Mouse (Mus musculus): ENCODE measurements around the gene Tango6. TPM values are rescaled to one million over a fixed set of nuclear protein-coding genes. Genes with fewer than 3 reads are reported as not detected.

Gene Tango6
- total RNA-seq, 2 experiments from 2014 or later: 5.7 to 7.1 TPM

GRCm38 (mm10) chr8:106699588-106699987, 16.7 kb downstream of the Tango6 start:
- peak; percentile 25 to 79 for DNase-seq (ENCODE audit: extremely low spot score in 1 of 2, low spot score in 1 of 2)

- DNase-seq (ENCODE audit: extremely low spot score in 1 of 2, low spot score in 1 of 2): no peak
These were observed 17.3 kb downstream of the Tango6 start for GRCm38 (mm10) chr8:106700131-106700530.

- no peak for DNase-seq (ENCODE audit: extremely low spot score in 1 of 2, low spot score in 1 of 2)
These were observed 18.5 kb downstream of the Tango6 start for GRCm38 (mm10) chr8:106701360-106701759.

- no peak for DNase-seq (ENCODE audit: extremely low spot score in 1 of 2, low spot score in 1 of 2)
These were observed 21.5 kb downstream of the Tango6 start for GRCm38 (mm10) chr8:106704199-106704900.

- no peak for DNase-seq (ENCODE audit: extremely low spot score in 1 of 2, low spot score in 1 of 2)
These were observed 22.0 kb downstream of the Tango6 start for GRCm38 (mm10) chr8:106704901-106705321.

GRCm38 (mm10) chr8:106706194-106706593, 23.3 kb downstream of the Tango6 start:
- no peak for DNase-seq (ENCODE audit: extremely low spot score in 1 of 2, low spot score in 1 of 2)

GRCm38 (mm10) chr8:106710002-106710401, 27.1 kb downstream of the Tango6 start:
- DNase-seq (ENCODE audit: extremely low spot score in 1 of 2, low spot score in 1 of 2): no peak

GRCm38 (mm10) chr8:106712487-106712886, 29.6 kb downstream of the Tango6 start:
- no peak for DNase-seq (ENCODE audit: extremely low spot score in 1 of 2, low spot score in 1 of 2)

GRCm38 (mm10) chr8:106714297-106714696, 31.4 kb downstream of the Tango6 start:
- DNase-seq (ENCODE audit: extremely low spot score in 1 of 2, low spot score in 1 of 2): no peak

GRCm38 (mm10) chr8:106718091-106718500, 35.2 kb downstream of the Tango6 start:
- DNase-seq (ENCODE audit: extremely low spot score in 1 of 2, low spot score in 1 of 2): peak; percentile 70 to 92

- no peak for DNase-seq (ENCODE audit: extremely low spot score in 1 of 2, low spot score in 1 of 2)
These were observed 38.1 kb downstream of the Tango6 start for GRCm38 (mm10) chr8:106720921-106721320.

GRCm38 (mm10) chr8:106722453-106722852, 39.6 kb downstream of the Tango6 start:
- no peak for DNase-seq (ENCODE audit: extremely low spot score in 1 of 2, low spot score in 1 of 2)

- no peak for DNase-seq (ENCODE audit: extremely low spot score in 1 of 2, low spot score in 1 of 2)
These were observed 41.1 kb downstream of the Tango6 start for GRCm38 (mm10) chr8:106723921-106724320.

GRCm38 (mm10) chr8:106726551-106726950, 43.7 kb downstream of the Tango6 start:
- no peak for DNase-seq (ENCODE audit: extremely low spot score in 1 of 2, low spot score in 1 of 2)

- peak; percentile 21 to 24 for DNase-seq (ENCODE audit: extremely low spot score in 1 of 2, low spot score in 1 of 2)
These were observed 44.5 kb downstream of the Tango6 start for GRCm38 (mm10) chr8:106727241-106727835.

- DNase-seq (ENCODE audit: extremely low spot score in 1 of 2, low spot score in 1 of 2): no peak
These were observed 45.0 kb downstream of the Tango6 start for GRCm38 (mm10) chr8:106727889-106728288.

GRCm38 (mm10) chr8:106732921-106733320, 50.1 kb downstream of the Tango6 start:
- no peak for DNase-seq (ENCODE audit: extremely low spot score in 1 of 2, low spot score in 1 of 2)

- no peak for DNase-seq (ENCODE audit: extremely low spot score in 1 of 2, low spot score in 1 of 2)
These were observed 50.8 kb downstream of the Tango6 start for GRCm38 (mm10) chr8:106733703-106734102.

- no peak for DNase-seq (ENCODE audit: extremely low spot score in 1 of 2, low spot score in 1 of 2)
These were observed 51.4 kb downstream of the Tango6 start for GRCm38 (mm10) chr8:106734222-106734621.

GRCm38 (mm10) chr8:106736861-106737662, 54.2 kb downstream of the Tango6 start:
- no peak for DNase-seq (ENCODE audit: extremely low spot score in 1 of 2, low spot score in 1 of 2)

GRCm38 (mm10) chr8:106737846-106738245, 55.0 kb downstream of the Tango6 start:
- DNase-seq (ENCODE audit: extremely low spot score in 1 of 2, low spot score in 1 of 2): no peak

Measured in layer of hippocampus, postnatal 25 days (tissue).